Mouse (Mus musculus): ENCODE measurements around the gene Tmem101. TPM values are rescaled to one million over a fixed set of nuclear protein-coding genes. Genes with fewer than 3 reads are reported as not detected.

Gene Tmem101
- polyA plus RNA-seq, 2 experiments: 7.8 to 8.9 TPM

DNA sequence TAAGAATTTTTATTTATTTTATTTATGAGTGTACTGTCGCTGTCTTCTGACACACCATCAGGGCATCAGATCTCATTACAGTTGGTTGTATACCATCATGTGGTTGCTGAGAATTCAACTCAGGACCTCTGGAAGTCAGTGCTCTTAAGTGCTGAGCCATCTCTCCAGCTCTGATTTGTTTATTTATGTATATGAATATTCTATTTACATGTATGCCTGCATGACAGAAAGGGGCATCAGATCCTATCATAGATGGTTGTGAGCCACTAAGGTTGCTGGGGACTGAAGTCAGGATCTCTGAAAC, 534 bp upstream of the Tmem101 start:
- H3K4me2 ChIP-seq (ENCODE audit: low read depth): peak overlapping the region; percentile 92
- H3K9ac ChIP-seq (replicated peaks): no peak overlapping the region
- H3K27ac ChIP-seq: no peak overlapping the region
- no peaks in the 10 kb centered on the region for H3K27me3 ChIP-seq (ENCODE audit: control insufficient read depth, insufficient read depth, low read length)
- H3K36me3 ChIP-seq (replicated peaks; ENCODE audit: control insufficient read depth, insufficient read depth, low read depth): no peaks in the 10 kb centered on the region; the same call in 1 of the 2 replicates
- ATAC-seq (ENCODE audit: insufficient read depth): no peak
- peaks cover 3 to 4% of the 10 kb centered on the region in 2 experiments; a peak in 3 of 4 replicates for H3K4me1 ChIP-seq (replicated peaks; ENCODE audit: control insufficient read depth in 2 of 2, insufficient read depth in 2 of 2, low read length in 1 of 2)
- no peak for DNase-seq (ENCODE audit: low read depth in 3 of 3, low spot score in 3 of 3)
- no peak for TF ChIP-seq CTCF (IDR thresholded peaks at IDR 0.05; ENCODE audit: low read depth)
- TF ChIP-seq EP300 (IDR thresholded peaks at IDR 0.05; ENCODE audit: low read depth): no peak
- WGBS (ENCODE audit: insufficient replicate concordance): 13% methylated on average over 1 of the region's 1 CpGs
- peak overlapping the region in 1 of 2 experiments; percentile 85; a peak in 2 of 4 replicates for H3K4me3 ChIP-seq (ENCODE audit: insufficient read depth in 1 of 2, low read depth in 2 of 2, low read length in 2 of 2)
- no peaks in the 10 kb centered on the region for H3K9me3 ChIP-seq (ENCODE audit: control insufficient read depth, low read length)

GRCm38 (mm10) chr11:102147213-102147989, 8.8 kb downstream of the Tmem101 start:
- no peak for ATAC-seq (ENCODE audit: insufficient read depth)
- H3K27ac ChIP-seq: no peak overlapping the region
- peaks cover 0 to 5% of the 10 kb centered on the region in 2 experiments; a peak in 3 of 4 replicates for H3K4me1 ChIP-seq (replicated peaks; ENCODE audit: control insufficient read depth in 2 of 2, insufficient read depth in 2 of 2, low read length in 1 of 2)
- TF ChIP-seq CTCF (IDR thresholded peaks at IDR 0.05; ENCODE audit: low read depth): no peak
- no peak for TF ChIP-seq EP300 (IDR thresholded peaks at IDR 0.05; ENCODE audit: low read depth)
- peaks cover 39% of the 10 kb centered on the region for H3K27me3 ChIP-seq (ENCODE audit: control insufficient read depth, insufficient read depth, low read length)
- no peak for DNase-seq (ENCODE audit: low read depth in 3 of 3, low spot score in 3 of 3)
- H3K9ac ChIP-seq (replicated peaks): no peak overlapping the region
- WGBS (ENCODE audit: insufficient replicate concordance): 19% methylated on average over 34 of the region's 34 CpGs
- peak overlapping the region; percentile 66 for H3K4me2 ChIP-seq (ENCODE audit: low read depth)
- H3K9me3 ChIP-seq (ENCODE audit: control insufficient read depth, low read length): no peaks in the 10 kb centered on the region
- H3K36me3 ChIP-seq (replicated peaks; ENCODE audit: control insufficient read depth, insufficient read depth, low read depth): no peaks in the 10 kb centered on the region; the same call in 1 of the 2 replicates
- peak overlapping the region in 1 of 2 experiments; percentile 56; a peak in 2 of 4 replicates for H3K4me3 ChIP-seq (ENCODE audit: insufficient read depth in 1 of 2, low read depth in 2 of 2, low read length in 2 of 2)

GRCm38 (mm10) chr11:102146531-102146930, 9.7 kb downstream of the Tmem101 start:
- peaks cover 0 to 5% of the 10 kb centered on the region in 2 experiments; a peak in 3 of 4 replicates for H3K4me1 ChIP-seq (replicated peaks; ENCODE audit: control insufficient read depth in 2 of 2, insufficient read depth in 2 of 2, low read length in 1 of 2)
- H3K9ac ChIP-seq (replicated peaks): peak overlapping the region; percentile 58
- DNase-seq (ENCODE audit: low read depth in 3 of 3, low spot score in 3 of 3): no peak
- no peaks in the 10 kb centered on the region; the same call in 1 of the 2 replicates for H3K36me3 ChIP-seq (replicated peaks; ENCODE audit: control insufficient read depth, insufficient read depth, low read depth)
- no peak for TF ChIP-seq CTCF (IDR thresholded peaks at IDR 0.05; ENCODE audit: low read depth)
- TF ChIP-seq EP300 (IDR thresholded peaks at IDR 0.05; ENCODE audit: low read depth): no peak
- peak overlapping the region; percentile 47 to 56 for H3K4me3 ChIP-seq (ENCODE audit: insufficient read depth in 1 of 2, low read depth in 2 of 2, low read length in 2 of 2)
- H3K27ac ChIP-seq: no peak overlapping the region
- 10% methylated on average over 17 of the region's 17 CpGs for WGBS (ENCODE audit: insufficient replicate concordance)
- peak overlapping the region; percentile 66 for H3K4me2 ChIP-seq (ENCODE audit: low read depth)
- H3K27me3 ChIP-seq (ENCODE audit: control insufficient read depth, insufficient read depth, low read length): peaks cover 39% of the 10 kb centered on the region
- ATAC-seq (ENCODE audit: insufficient read depth): no peak
- H3K9me3 ChIP-seq (ENCODE audit: control insufficient read depth, low read length): no peaks in the 10 kb centered on the region

DNA sequence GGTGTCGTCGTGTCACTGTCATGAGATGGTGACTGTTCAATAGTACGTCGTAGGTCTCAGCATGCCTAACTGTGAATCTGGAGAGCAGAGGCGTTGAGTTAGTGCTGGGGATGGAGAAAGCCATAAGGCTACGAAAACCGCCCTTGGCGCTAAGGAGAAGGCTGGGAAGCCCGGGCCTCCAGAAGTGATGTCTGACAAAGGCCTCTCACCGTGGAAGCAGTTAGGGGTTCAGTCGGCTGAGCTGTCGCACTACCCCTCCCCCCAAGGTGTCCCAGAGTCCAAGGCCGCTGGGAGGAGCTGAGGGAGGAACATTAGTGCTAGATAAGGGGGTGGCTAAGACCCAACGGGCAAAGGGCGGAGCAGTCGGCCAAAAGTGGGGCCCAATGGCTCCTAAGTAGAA, 10.2 kb downstream of the Tmem101 start:
- WGBS (ENCODE audit: insufficient replicate concordance): under 1% methylated on average over 16 of the region's 16 CpGs
- Histone ChIP-seq H3K9ac (replicated peaks) (peak overlapping the region; percentile 58), H3K4me1 (replicated peaks; ENCODE audit: control insufficient read depth in 2 of 2, insufficient read depth in 2 of 2, low read length in 1 of 2) (peaks cover 0 to 5% of the 10 kb centered on the region in 2 experiments; a peak in 3 of 4 replicates), H3K4me2 (ENCODE audit: low read depth) (peak overlapping the region; percentile 66), H3K27ac (no peak overlapping the region), H3K9me3 (ENCODE audit: control insufficient read depth, low read length) (no peaks in the 10 kb centered on the region), H3K27me3 (ENCODE audit: control insufficient read depth, insufficient read depth, low read length) (peaks cover 39% of the 10 kb centered on the region), H3K4me3 (ENCODE audit: insufficient read depth in 1 of 2, low read depth in 2 of 2, low read length in 2 of 2) (peak overlapping the region; percentile 47 to 56), H3K36me3 (replicated peaks; ENCODE audit: control insufficient read depth, insufficient read depth, low read depth) (no peaks in the 10 kb centered on the region; the same call in 1 of the 2 replicates)
- DNase-seq (ENCODE audit: low read depth in 3 of 3, low spot score in 3 of 3) (peak in 2 of 3 experiments; percentile 38 to 44), ATAC-seq (ENCODE audit: insufficient read depth) (peak; percentile 67)
- TF ChIP-seq CTCF (IDR thresholded peaks at IDR 0.05; ENCODE audit: low read depth): no peak

GRCm38 (mm10) chr11:102145471-102146001, 10.7 kb downstream of the Tmem101 start, which contains the start of gene Nags:
Gene Nags (plus strand): TSS chr11:102145513.
- Histone ChIP-seq H3K36me3 (replicated peaks; ENCODE audit: control insufficient read depth, insufficient read depth, low read depth) (no peaks in the 10 kb centered on the region; the same call in 1 of the 2 replicates), H3K4me2 (ENCODE audit: low read depth) (peak within 1 kb of the TSS; percentile 66), H3K27ac (no peak within 1 kb of the TSS), H3K4me1 (replicated peaks; ENCODE audit: control insufficient read depth in 2 of 2, insufficient read depth in 2 of 2, low read length in 1 of 2) (peaks cover 0 to 5% of the 10 kb centered on the region in 2 experiments; a peak in 3 of 4 replicates), H3K27me3 (ENCODE audit: control insufficient read depth, insufficient read depth, low read length) (peaks cover 39% of the 10 kb centered on the region), H3K9ac (replicated peaks) (peak within 1 kb of the TSS; percentile 58), H3K9me3 (ENCODE audit: control insufficient read depth, low read length) (no peaks in the 10 kb centered on the region), H3K4me3 (ENCODE audit: insufficient read depth in 1 of 2, low read depth in 2 of 2, low read length in 2 of 2) (peak within 1 kb of the TSS; percentile 47 to 56)
- TF ChIP-seq CTCF (IDR thresholded peaks at IDR 0.05; ENCODE audit: low read depth): no peak
- no peak for TF ChIP-seq EP300 (IDR thresholded peaks at IDR 0.05; ENCODE audit: low read depth)
- WGBS (ENCODE audit: insufficient replicate concordance): 3% methylated on average over 45 of the region's 50 CpGs
- ATAC-seq (ENCODE audit: insufficient read depth) (peak; percentile 8), DNase-seq (ENCODE audit: low read depth in 3 of 3, low spot score in 3 of 3) (peak in 1 of 3 experiments; percentile 47)

Measured in liver, embryonic 14.5 days (tissue).